Mouse (Mus musculus): ENCODE measurements around the gene Clec4b2. TPM values are rescaled to one million over a fixed set of nuclear protein-coding genes. Genes with fewer than 3 reads are reported as not detected.
"Not testable (repeated sequence)": the region's sequence is repeated elsewhere in the genome, so short reads cannot be mapped to it uniquely, and the experiment has no call there.

The Clec4b2 gene
- polyA plus RNA-seq (2016; fragmentation: Nextera tagmentation; extraction: Ambion mirVana) = not detected in 2 replicates

DNA sequence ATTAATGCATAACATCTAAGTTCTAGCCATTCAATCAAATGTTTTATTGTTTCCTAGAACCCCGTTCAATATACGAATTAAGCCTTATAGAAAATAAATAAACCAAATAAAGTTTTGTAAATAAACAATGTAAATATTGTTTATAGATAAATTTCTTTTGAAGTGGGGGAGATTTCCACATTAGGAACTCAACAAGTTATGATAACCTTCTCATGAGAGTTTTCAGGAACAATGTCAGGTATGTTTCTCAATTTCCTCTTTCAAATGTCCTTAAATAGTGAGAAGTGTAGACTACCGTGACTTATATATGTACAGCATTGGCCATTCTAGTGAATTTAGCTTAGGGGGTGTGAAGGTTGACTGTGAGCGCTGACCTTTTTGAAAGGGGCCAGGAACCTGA, at the start of gene Clec4b2:
Gene Clec4b2 (plus strand): TSS at position 301 of the 400 bp plus-strand sequence.
- no peaks in the 10 kb centered on the region for H3K4me1 ChIP-seq
- DNase-seq (ENCODE audit: low spot score) = no peak
- WGBS = 92% methylated on average over 4 of the region's 4 CpGs
- H3K27ac ChIP-seq = no peak within 1 kb of the TSS
- no peak within 1 kb of the TSS for H3K4me3 ChIP-seq
- no peaks in the 10 kb centered on the region for H3K36me3 ChIP-seq
- H3K9me3 ChIP-seq (replicated peaks) = no peaks in the 10 kb centered on the region
- no peaks in the 10 kb centered on the region for H3K27me3 ChIP-seq (ENCODE audit: low read depth, poor library complexity, severe bottlenecking)

DNA sequence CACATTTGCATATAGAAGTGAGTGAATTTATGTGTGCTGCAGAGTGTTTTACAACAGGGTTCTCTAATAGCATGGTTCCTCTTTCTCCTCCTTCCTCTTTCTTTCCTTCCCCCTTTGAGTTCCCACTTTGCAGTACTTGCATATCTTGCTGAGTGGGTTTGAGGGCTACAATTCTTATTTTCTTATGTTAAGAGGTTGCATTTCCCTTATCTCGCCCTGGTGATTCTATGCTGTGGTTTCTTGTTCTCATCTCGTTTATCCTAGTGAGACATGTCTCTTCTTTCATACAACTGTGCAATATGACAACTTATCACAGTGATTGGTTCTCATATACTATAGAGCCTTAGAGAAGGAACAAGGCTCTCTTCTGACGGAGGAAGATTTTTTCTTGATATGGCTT, 49.5 kb upstream of the Clec4b2 start:
- H3K27me3 ChIP-seq (ENCODE audit: low read depth, poor library complexity, severe bottlenecking) = no peaks in the 10 kb centered on the region
- no peak overlapping the region for H3K4me3 ChIP-seq
- no peak overlapping the region for H3K27ac ChIP-seq
- H3K9me3 ChIP-seq (replicated peaks) = no peaks in the 10 kb centered on the region
- 78% methylated on average over 3 of the region's 3 CpGs for WGBS
- no peak for DNase-seq (ENCODE audit: low spot score)
- no peaks in the 10 kb centered on the region for H3K36me3 ChIP-seq
- no peaks in the 10 kb centered on the region for H3K4me1 ChIP-seq

DNA sequence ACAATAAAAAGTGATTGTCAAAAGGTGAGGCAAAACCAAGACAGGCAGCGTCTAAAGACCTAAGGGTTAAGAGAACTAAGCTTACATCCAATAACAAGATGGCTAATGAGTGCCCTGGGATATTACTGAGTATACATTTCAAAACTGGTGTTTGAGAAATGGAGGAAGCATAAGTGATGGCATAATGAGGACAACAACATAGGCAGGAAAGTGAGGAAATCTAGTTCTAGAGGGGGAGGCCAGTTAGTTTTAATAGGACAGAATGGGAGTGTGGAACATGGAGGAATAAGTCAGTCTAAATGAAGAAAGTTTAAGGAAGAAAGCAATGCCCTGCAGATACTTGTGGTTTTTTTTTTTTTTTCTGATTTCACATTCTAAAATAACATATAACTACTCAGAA, 45.5 kb upstream of the Clec4b2 start:
- no peak for DNase-seq (ENCODE audit: low spot score)
- Histone ChIP-seq H3K4me1 (no peaks in the 10 kb centered on the region), H3K36me3 (no peaks in the 10 kb centered on the region), H3K4me3 (no peak overlapping the region), H3K9me3 (replicated peaks) (no peaks in the 10 kb centered on the region), H3K27ac (no peak overlapping the region), H3K27me3 (ENCODE audit: low read depth, poor library complexity, severe bottlenecking) (no peaks in the 10 kb centered on the region)
- WGBS = 86% methylated on average over 1 of the region's 1 CpGs

DNA sequence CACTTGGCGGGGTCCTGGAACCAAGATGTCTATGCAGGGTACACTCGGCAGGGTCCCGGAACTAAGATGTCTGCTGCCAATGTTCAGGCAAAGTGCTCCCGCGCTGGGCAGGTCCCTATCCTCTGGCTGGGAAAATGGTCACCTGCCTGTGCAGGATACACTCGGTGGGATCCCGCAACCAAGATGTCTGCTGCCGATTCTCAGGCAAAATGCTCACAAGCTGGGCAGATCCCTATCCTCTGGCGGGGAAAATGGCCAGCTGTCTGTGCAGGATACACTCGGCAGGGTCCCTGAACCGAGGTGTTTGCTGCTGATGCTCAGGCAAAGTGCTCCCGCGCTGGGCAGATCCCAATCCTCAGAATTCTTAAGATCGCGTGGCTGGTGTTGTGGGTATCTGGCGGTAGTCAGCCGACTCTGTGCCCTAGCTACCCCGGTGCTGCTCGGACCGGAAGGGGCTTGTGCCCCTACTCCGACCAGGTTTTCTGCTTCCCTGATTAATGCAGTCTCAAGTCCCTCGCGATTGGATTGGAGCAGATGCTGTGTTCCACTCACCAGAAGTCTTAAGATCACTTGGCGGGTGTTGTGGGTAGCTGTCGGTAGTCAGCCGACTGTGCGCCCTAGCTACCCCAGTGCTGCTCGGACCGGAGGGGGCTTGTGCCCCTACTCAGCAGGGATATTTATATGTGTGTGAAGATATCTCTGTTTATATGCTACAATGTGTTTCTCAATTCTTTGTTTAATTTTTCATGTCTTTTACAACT, 34.7 kb upstream of the Clec4b2 start:
- H3K27ac ChIP-seq; H3K27me3 ChIP-seq (ENCODE audit: low read depth, poor library complexity, severe bottlenecking); DNase-seq (ENCODE audit: low spot score); H3K4me3 ChIP-seq; H3K36me3 ChIP-seq; H3K4me1 ChIP-seq; H3K9me3 ChIP-seq (replicated peaks): not testable (repeated sequence)
- 68% methylated on average over 29 of the region's 29 CpGs for WGBS

DNA sequence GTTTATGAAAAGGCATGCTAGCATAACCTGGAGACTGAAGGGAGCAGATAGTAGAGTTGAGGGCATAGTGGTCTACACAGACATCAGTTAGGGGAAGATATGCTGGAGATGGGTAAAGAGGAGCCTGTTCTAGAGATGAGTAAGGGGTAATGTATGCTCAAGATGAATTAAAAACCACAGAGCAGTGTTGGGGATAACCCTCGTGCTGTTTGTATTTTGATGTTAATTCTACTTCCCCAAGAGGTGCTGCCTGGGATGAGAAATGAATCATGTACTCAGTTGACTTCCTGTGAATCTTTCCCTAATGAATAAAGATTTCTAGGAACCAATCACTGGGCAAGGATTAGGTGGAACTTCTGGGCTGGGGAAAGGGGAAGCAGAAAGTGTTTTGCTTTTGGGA, 2.6 kb upstream of the Clec4b2 start:
- H3K27me3 ChIP-seq (ENCODE audit: low read depth, poor library complexity, severe bottlenecking) = no peaks in the 10 kb centered on the region
- 59% methylated on average over 1 of the region's 1 CpGs for WGBS
- no peaks in the 10 kb centered on the region for H3K9me3 ChIP-seq (replicated peaks)
- H3K4me1 ChIP-seq = no peaks in the 10 kb centered on the region
- no peak for DNase-seq (ENCODE audit: low spot score)
- no peak overlapping the region for H3K4me3 ChIP-seq
- H3K27ac ChIP-seq = no peak overlapping the region
- H3K36me3 ChIP-seq = no peaks in the 10 kb centered on the region

DNA sequence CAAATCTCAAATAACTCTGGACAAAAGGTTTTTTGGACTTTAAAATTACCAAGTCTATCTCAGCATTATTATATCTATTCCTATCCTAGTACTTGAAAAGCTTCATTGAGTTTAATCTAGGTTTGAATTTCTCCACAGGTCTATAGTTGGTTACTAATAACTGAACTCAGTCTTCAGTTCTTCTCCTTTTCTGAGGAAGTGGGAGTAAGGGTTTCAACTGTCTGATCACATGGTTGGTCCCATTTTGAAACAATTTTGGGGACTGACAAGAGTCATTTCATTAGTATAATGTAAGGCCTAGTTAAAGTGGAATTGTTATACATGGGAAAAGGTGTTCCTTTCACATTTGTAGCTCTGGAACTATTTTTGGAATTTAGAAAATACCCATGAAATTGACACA, 1.7 kb upstream of the Clec4b2 start:
- Histone ChIP-seq H3K27ac (no peak overlapping the region), H3K4me1 (no peaks in the 10 kb centered on the region), H3K36me3 (no peaks in the 10 kb centered on the region), H3K27me3 (ENCODE audit: low read depth, poor library complexity, severe bottlenecking) (no peaks in the 10 kb centered on the region), H3K9me3 (replicated peaks) (no peaks in the 10 kb centered on the region), H3K4me3 (no peak overlapping the region)
- DNase-seq (ENCODE audit: low spot score) = no peak

DNA sequence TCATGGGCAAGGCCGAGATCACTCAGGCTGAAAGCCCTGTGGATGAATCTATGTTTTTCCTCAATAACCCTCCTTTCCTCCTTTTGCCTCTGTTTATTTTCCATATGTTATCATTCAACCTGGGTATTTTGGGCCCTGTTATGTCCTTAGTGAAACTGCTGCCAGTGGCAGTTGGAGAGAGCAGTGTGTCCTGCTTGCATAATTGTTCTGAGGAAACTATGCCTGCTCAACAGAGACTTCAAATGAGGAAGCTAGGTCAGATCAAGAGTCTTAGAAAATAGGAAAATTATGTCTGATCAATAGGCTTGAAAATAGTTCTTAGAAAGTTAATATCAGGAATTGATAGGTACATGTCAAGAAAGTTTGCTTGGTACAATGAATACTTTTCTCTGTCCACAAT, 2.9 kb downstream of the Clec4b2 start:
- H3K27me3 ChIP-seq (ENCODE audit: low read depth, poor library complexity, severe bottlenecking) = no peaks in the 10 kb centered on the region
- H3K27ac ChIP-seq = no peak overlapping the region
- no peak overlapping the region for H3K4me3 ChIP-seq
- no peak for DNase-seq (ENCODE audit: low spot score)
- 86% methylated on average over 1 of the region's 1 CpGs for WGBS
- H3K9me3 ChIP-seq (replicated peaks) = no peaks in the 10 kb centered on the region
- no peaks in the 10 kb centered on the region for H3K36me3 ChIP-seq
- no peaks in the 10 kb centered on the region for H3K4me1 ChIP-seq

DNA sequence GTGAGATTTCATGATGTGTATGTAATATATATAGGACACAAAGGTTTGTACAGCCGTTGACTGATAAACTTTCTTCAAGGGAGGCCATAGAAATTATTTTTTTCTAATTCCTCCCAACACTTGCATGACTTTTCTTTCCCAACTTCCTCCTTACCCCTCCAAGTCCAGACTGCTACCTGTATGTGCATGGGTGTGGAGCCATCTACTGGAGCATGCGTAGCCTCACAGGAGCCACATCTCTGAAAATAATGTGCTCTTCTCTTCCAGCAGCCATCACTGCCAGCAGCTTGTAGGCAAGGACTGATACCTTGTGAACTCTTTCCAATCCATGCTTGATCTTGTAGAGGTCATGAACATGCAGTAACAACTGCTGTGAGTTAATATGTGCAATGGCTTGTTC, 12.2 kb downstream of the Clec4b2 start:
- H3K9me3 ChIP-seq (replicated peaks); DNase-seq (ENCODE audit: low spot score); H3K4me1 ChIP-seq; H3K4me3 ChIP-seq; H3K27me3 ChIP-seq (ENCODE audit: low read depth, poor library complexity, severe bottlenecking); H3K36me3 ChIP-seq; H3K27ac ChIP-seq: not testable (repeated sequence)
- WGBS = 72% methylated on average over 2 of the region's 2 CpGs

DNA sequence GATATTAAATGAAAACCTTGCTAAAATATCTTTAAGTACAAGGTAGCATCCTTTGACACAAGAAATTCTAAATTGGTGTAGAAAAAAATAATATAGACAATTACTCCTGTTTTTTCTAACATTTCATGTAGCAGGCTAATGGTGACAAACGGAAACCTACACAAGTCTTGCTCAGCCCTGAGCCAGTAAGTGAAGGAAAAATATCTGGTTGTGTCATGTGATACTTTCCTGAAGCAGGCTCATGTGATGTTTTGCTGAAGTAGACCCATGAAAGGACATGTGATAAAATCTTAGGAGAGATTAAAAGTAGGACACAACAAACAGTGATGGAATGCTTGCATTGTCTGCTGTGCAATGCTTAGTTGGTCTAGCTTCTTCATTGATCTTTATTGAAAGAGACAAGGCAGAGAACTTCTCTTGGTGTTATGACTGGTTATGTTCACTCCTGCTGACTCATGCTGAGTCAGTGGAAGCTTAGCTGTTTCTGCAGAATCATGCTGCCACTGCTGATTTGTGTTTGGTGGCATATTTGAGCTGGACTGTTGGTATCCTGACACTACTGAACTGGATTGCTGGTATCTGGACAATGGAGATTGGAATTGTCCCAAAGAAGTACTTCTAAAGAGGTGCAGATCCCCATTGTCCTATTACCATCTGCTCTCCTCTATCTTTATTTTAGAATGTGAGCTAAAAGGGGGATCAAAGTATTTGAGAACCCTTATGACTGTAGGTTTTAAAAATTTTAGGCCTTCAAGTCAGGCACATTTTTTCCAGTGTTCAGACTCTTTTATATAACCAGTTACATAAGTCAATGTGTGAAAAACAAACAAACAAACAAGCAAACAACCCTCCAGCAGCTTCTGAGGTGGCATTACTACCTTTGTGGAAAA, 34.7 kb downstream of the Clec4b2 start:
- 86% methylated on average over 1 of the region's 1 CpGs for WGBS
- no peaks in the 10 kb centered on the region for H3K27me3 ChIP-seq (ENCODE audit: low read depth, poor library complexity, severe bottlenecking)
- H3K4me1 ChIP-seq = no peaks in the 10 kb centered on the region
- no peaks in the 10 kb centered on the region for H3K36me3 ChIP-seq
- DNase-seq (ENCODE audit: low spot score) = no peak
- no peak overlapping the region for H3K4me3 ChIP-seq
- H3K27ac ChIP-seq = no peak overlapping the region
- H3K9me3 ChIP-seq (replicated peaks) = no peaks in the 10 kb centered on the region

DNA sequence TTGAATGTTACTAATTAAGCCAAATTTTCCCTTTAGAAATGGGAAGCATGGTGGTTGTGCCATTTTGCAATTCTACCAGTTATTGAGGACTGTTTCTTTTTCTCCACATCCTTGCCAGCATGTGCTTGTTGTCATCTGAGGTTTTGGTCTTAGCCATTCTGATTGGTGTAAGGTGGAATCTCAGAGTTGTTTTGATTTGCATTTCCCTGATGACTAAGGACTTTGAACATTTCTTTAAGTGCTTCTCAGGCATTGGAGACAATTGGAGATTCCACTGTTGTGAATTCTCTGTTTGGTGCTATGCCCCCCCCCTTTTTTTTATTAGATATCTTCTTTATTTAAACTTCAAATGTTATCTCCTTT, 35.4 kb downstream of the Clec4b2 start:
- H3K9me3 ChIP-seq (replicated peaks) = not testable (repeated sequence)

DNA sequence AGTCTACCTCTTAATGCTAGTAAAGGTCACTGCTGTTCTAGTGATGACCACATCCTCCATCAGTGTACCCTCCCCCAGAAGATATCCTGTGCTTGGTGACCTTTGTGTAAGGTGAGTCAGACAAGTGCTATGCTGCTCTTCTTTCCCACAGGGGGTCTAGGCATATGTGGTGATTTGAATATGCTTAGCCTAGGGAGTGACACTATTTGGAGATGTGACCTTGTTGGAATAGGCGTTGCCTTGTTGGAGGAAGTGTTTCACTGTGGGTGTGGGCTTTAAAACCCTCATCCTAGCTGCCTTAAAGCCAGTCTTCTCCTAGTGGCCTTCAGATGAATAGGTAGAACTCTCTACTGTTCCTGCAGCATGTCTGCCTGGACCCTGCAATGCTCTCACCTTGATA, 39.0 kb downstream of the Clec4b2 start:
- WGBS = 84% methylated on average over 1 of the region's 1 CpGs
- Histone ChIP-seq H3K27ac (no peak overlapping the region), H3K4me1 (no peaks in the 10 kb centered on the region)

More for the DNA sequence above, 35.4 kb downstream of the Clec4b2 start:
- not testable (repeated sequence) for H3K36me3 ChIP-seq; H3K4me3 ChIP-seq; DNase-seq (ENCODE audit: low spot score); H3K4me1 ChIP-seq; H3K27me3 ChIP-seq (ENCODE audit: low read depth, poor library complexity, severe bottlenecking); H3K27ac ChIP-seq

DNA sequence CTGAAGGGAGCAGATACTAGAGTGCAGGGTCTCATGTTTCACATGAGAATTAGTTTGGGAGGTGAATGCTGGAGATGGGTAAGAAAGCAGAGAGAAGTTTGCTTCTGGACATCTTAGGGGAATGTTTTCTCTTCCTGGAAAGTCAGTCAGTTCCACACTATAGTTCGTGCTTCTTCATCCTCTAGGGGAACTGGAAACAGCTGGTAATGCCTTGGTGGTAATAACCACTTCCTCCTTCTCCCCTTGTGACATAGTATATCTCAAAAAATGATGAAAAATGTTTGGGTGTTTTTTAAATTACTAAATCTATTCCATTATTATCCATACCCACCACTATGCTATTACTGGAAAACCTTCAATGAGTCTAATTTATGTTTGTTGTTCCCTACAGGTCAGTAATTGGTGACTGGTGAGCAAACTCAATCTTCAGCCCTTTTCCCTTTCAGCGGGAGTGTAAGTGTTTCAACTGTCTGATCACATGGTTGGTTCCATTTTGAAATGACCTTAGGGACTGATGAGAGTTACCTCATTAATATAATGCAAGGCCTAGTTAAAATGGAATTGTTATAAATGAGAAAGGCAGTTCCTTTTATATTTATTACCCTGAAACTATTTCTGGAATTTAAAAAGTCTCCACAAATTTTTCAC, 55.0 kb downstream of the Clec4b2 start:
- DNase-seq (ENCODE audit: low spot score) = no peak
- no peaks in the 10 kb centered on the region for H3K27me3 ChIP-seq (ENCODE audit: low read depth, poor library complexity, severe bottlenecking)
- WGBS = 75% methylated on average over 2 of the region's 2 CpGs
- no peaks in the 10 kb centered on the region for H3K4me1 ChIP-seq
- no peaks in the 10 kb centered on the region for H3K9me3 ChIP-seq (replicated peaks)
- no peaks in the 10 kb centered on the region for H3K36me3 ChIP-seq
- H3K27ac ChIP-seq = no peak overlapping the region
- no peak overlapping the region for H3K4me3 ChIP-seq

More for the DNA sequence above, 39.0 kb downstream of the Clec4b2 start:
- DNase-seq (ENCODE audit: low spot score) = no peak
- H3K36me3 ChIP-seq = no peaks in the 10 kb centered on the region
- H3K27me3 ChIP-seq (ENCODE audit: low read depth, poor library complexity, severe bottlenecking) = no peaks in the 10 kb centered on the region
- no peak overlapping the region for H3K4me3 ChIP-seq
- H3K9me3 ChIP-seq (replicated peaks) = no peaks in the 10 kb centered on the region

DNA sequence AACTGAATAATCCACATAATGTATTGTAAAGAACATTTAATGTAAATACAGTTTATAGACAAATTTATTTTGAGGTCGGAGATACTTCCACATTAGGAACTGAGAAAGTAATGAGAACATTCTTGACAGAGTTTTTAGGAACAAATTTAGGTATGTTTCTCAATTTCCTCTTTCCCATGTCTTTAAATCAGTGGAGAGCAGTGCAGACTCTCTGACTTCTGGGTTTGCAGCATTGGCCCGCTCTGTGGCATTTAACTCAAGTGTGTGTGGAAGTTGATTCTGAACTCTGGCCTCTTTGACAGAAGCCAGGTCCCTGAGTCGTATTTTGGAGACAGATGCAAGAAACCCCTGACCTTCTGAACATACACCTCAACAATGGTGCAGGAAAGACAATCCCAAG, 57.0 kb downstream of the Clec4b2 start, which contains the start of gene Clec4n:
Gene Clec4n (plus strand): TSS at position 200 of the 400 bp plus-strand sequence.
- H3K27ac ChIP-seq = no peak within 1 kb of the TSS
- no peak within 1 kb of the TSS for H3K4me3 ChIP-seq
- no peaks in the 10 kb centered on the region for H3K9me3 ChIP-seq (replicated peaks)
- 83% methylated on average over 3 of the region's 3 CpGs for WGBS
- DNase-seq (ENCODE audit: low spot score) = no peak
- no peaks in the 10 kb centered on the region for H3K36me3 ChIP-seq
- H3K27me3 ChIP-seq (ENCODE audit: low read depth, poor library complexity, severe bottlenecking) = no peaks in the 10 kb centered on the region
- H3K4me1 ChIP-seq = no peaks in the 10 kb centered on the region

All from limb, embryonic 10.5 days (tissue).